8 mouse cellular contexts compared by ENCODE assay signal in the genomic region with DNA sequence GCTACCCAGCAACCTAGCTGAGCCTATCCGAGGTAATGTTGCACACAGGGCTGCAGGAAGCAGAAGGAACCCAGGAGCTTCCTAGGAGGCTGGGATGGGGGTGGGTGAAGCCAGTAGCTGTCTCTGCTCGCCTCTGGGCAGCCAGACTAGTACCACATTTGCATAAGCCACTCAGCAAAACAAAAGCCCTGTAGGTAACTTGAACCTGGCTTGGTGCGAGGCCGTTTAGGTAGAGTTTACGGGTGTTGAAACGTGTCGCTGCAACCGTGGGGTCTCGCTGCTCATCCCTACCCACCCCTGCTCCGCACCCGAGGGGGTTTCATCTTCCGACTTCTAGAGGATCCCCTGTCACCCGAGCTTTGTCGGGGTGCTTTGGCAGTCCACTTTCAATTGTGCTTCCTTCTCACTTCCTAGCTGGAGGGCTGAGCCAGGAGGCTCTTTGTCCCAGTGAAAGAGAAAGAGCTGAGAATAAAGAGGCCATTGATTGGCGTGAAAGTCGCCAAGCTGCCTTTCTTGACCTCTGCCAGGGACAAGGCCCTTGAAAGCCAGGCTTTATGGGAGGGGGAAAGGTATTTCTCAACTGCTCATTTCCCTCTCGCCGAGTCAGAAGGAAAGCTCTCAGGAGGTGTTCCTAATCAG. TPM values are rescaled to one million over a fixed set of nuclear protein-coding genes. Genes with fewer than 3 reads are reported as not detected.
DNase-seq lines count a peak whose midpoint lies in the region; ATAC-seq and TF ChIP-seq lines count a peak whose summit lies in the region.

No protein-coding gene starts in this region.

- 15% methylated on average over 18 of the region's 18 CpGs for WGBS in hindbrain, postnatal 0 days

- H3K4me3 ChIP-seq in ES-Bruce4 (ENCODE audit: low read depth, low read length): peak overlapping the region; percentile 27
- no peak overlapping the region for H3K4me3 ChIP-seq in hindbrain, postnatal 0 days (ENCODE audit: low read length)

- peak; percentile 96 for TF ChIP-seq EP300 in ES-Bruce4 (IDR thresholded peaks at IDR 0.05; ENCODE audit: insufficient read depth, low read depth, low read length)

- peak; percentile 83 for DNase-seq in embryo, embryonic 10 days (ENCODE audit: low spot score)
- no peak for DNase-seq in hindbrain, postnatal 0 days (ENCODE audit: low spot score)
- peak; percentile 71 for DNase-seq in mesoderm, embryonic 11.5 days (ENCODE audit: low read depth, low spot score)
- DNase-seq in cerebellum, adult 8-10 months: no peak
- no peak for DNase-seq in spleen, postnatal 4 days (ENCODE audit: low spot score in 2 of 2)
- no peak for DNase-seq in heart, postnatal 14 days

- TF ChIP-seq POLR2A in ES-Bruce4 (IDR thresholded peaks at IDR 0.05; ENCODE audit: insufficient read depth, low read length): no peak

- peaks cover 13% of the 10 kb centered on the region for H3K4me1 ChIP-seq in ES-Bruce4 (ENCODE audit: control insufficient read depth, insufficient read depth, low read length)
- H3K4me1 ChIP-seq in hindbrain, postnatal 0 days (ENCODE audit: insufficient read depth, low read length): peaks cover 6% of the 10 kb centered on the region; the same call in 1 of the 2 replicates

- H3K4me2 ChIP-seq in hindbrain, postnatal 0 days (ENCODE audit: low read depth, low read length): peak overlapping the region; percentile 35

- ATAC-seq in hindbrain, postnatal 0 days: no peak
- no peak for ATAC-seq in activated CD4-positive, CD25-positive, alpha-beta regulatory T cell, adult 4 months

- no peaks in the 10 kb centered on the region for H3K27me3 ChIP-seq in ES-Bruce4 (ENCODE audit: control insufficient read depth, insufficient read depth, low read length, poor library complexity, severe bottlenecking)
- 0 out of 2 replicates have a peak, but pooled peaks cover 4% of the 10 kb centered on the region for H3K27me3 ChIP-seq in hindbrain, postnatal 0 days (ENCODE audit: insufficient read depth, low read length)

- H3K9ac ChIP-seq in ES-Bruce4 (ENCODE audit: low read depth, poor library complexity, severe bottlenecking): peak overlapping the region; percentile 49; the same call in 1 of the 2 replicates
- H3K9ac ChIP-seq in hindbrain, postnatal 0 days (replicated peaks; ENCODE audit: low read length): no peak overlapping the region

- H3K27ac ChIP-seq in ES-Bruce4 (ENCODE audit: insufficient read depth, low read length): peak overlapping the region; percentile 95
- no peak overlapping the region for H3K27ac ChIP-seq in hindbrain, postnatal 0 days

- H3K36me3 ChIP-seq in ES-Bruce4 (ENCODE audit: control insufficient read depth, insufficient read depth, low read length, poor library complexity, severe bottlenecking): no peaks in the 10 kb centered on the region
- H3K36me3 ChIP-seq in hindbrain, postnatal 0 days (ENCODE audit: insufficient read depth, low read length): no peaks in the 10 kb centered on the region

- TF ChIP-seq CTCF in ES-Bruce4 (IDR thresholded peaks at IDR 0.05; ENCODE audit: low read depth, low read length): no peak
- no peak for TF ChIP-seq CTCF in hindbrain, postnatal 0 days (IDR thresholded peaks at IDR 0.05; ENCODE audit: low read depth)

- intact Hi-C loops in heart, postnatal 14 days (cut with DNase I): no loop called here

- no peaks in the 10 kb centered on the region for H3K9me3 ChIP-seq in ES-Bruce4 (replicated peaks; ENCODE audit: control insufficient read depth, insufficient read depth, low read length, poor library complexity, severe bottlenecking)
- H3K9me3 ChIP-seq in hindbrain, postnatal 0 days (ENCODE audit: low read length): no peaks in the 10 kb centered on the region

RNA-seq across cellular contexts. Expression of a gene that starts 48.3 kb away (rescaled TPM):
- 124 and 129 TPM in 2 replicates for polyA plus RNA-seq in ES-Bruce4 (2011; ENCODE audit: insufficient read depth, insufficient read length, low read depth, missing spikeins)
- 18.7 and 24.5 TPM in 2 replicates for total RNA-seq in hindbrain, postnatal 0 days (2014; rRNA removed)
- 20.2 and 21.6 TPM in 2 replicates for polyA plus RNA-seq in hindbrain, postnatal 0 days (2015; fragmentation: Nextera tagmentation; extraction: Ambion mirVana)
- polyA plus RNA-seq in activated CD4-positive, CD25-positive, alpha-beta regulatory T cell, adult 4 months (2017; shearing (Covaris generic)): 1 to 10 TPM; 8.2 to 8.4 TPM
- total RNA-seq in heart, postnatal 14 days (2021): 10 to 100 TPM; 16.7 to 17.6 TPM

Comparison
In these comparisons a context has a peak if more than half of its experiments do, and no peak if none do; other contexts are left out.
1. DNase-seq: peak in embryo, embryonic 10 days (single experiment) and mesoderm, embryonic 11.5 days (single experiment); none in hindbrain, postnatal 0 days (single experiment), cerebellum, adult 8-10 months (single experiment), spleen, postnatal 4 days (0 of 2) and heart, postnatal 14 days (0 of 2).